Mouse (Mus musculus) small intestine, adult 2 months (tissue): ENCODE measurements around the gene Sh2d1b1. TPM values are rescaled to one million over a fixed set of nuclear protein-coding genes. Genes with fewer than 3 reads are reported as not detected.

Experiments used
- H3K27ac ChIP-seq: fragments of 200-500 bp; 2 replicates; pipeline ENCODE4 v1.5.1; 2012; ENCODE audit warnings: low read depth, low read length, control low read depth, inconsistent platforms; ENCODE audit not compliant: insufficient read depth
- H3K27me3 ChIP-seq: fragments of 200-500 bp; 2 replicates; pipeline ENCODE4 v1.6.1; 2012; ENCODE audit warnings: mild to moderate bottlenecking, moderate library complexity, low read length, inconsistent platforms; ENCODE audit not compliant: control insufficient read depth, insufficient read depth
- H3K36me3 ChIP-seq: fragments of 200-500 bp; 2 replicates; pipeline ENCODE4 v1.6.1; 2012; ENCODE audit warnings: mild to moderate bottlenecking, low read length, control low read depth, inconsistent platforms; ENCODE audit not compliant: control insufficient read depth, insufficient read depth
- H3K4me1 ChIP-seq: fragments of 200-500 bp; 2 replicates; pipeline ENCODE4 v1.6.1; 2012; ENCODE audit warnings: low read length, inconsistent platforms, mixed read lengths; ENCODE audit not compliant: control insufficient read depth, insufficient read depth, insufficient read length
- H3K4me3 ChIP-seq: fragments of 200-500 bp; 2 replicates; pipeline ENCODE4 v1.5.1; 2012; ENCODE audit warnings: low read depth, mild to moderate bottlenecking, control low read depth, inconsistent platforms, low read length, moderate library complexity
- CTCF ChIP-seq: fragments of 200-500 bp; IDR thresholded peaks from 2 replicates; pipeline ENCODE4 v1.5.1; 2012; ENCODE audit warnings: low read depth, mild to moderate bottlenecking, control low read depth, inconsistent platforms, low read length, moderate library complexity, mixed read lengths; ENCODE audit not compliant: insufficient replicate concordance, insufficient read length; ENCODE audit errors: extremely low read depth
- POLR2A ChIP-seq: fragments of 200-500 bp; IDR thresholded peaks from 2 replicates; pipeline ENCODE4 v1.6.1; 2012; ENCODE audit warnings: low read depth, mild to moderate bottlenecking, control low read depth, inconsistent platforms, low read length, moderate library complexity
- WGBS: fragments of 180-500 bp; shearing (Covaris S2); methylation state at CpG from one replicate; pipeline ENCODE4 v1.1.7; 2018; 5-methylcytosine and 5-hydroxymethylcytosine counted together
- polyA plus RNA-seq: library from polyadenylated mRNA; depleted of rRNA; stranded (reverse); fragments of >200 nt; gene quantifications from 2 replicates; pipeline ENCODE4 v1.2.3, GENCODE M21; 2012

Gene Sh2d1b1
- polyA plus RNA-seq, 1 experiment, result 0.60 TPM

DNA sequence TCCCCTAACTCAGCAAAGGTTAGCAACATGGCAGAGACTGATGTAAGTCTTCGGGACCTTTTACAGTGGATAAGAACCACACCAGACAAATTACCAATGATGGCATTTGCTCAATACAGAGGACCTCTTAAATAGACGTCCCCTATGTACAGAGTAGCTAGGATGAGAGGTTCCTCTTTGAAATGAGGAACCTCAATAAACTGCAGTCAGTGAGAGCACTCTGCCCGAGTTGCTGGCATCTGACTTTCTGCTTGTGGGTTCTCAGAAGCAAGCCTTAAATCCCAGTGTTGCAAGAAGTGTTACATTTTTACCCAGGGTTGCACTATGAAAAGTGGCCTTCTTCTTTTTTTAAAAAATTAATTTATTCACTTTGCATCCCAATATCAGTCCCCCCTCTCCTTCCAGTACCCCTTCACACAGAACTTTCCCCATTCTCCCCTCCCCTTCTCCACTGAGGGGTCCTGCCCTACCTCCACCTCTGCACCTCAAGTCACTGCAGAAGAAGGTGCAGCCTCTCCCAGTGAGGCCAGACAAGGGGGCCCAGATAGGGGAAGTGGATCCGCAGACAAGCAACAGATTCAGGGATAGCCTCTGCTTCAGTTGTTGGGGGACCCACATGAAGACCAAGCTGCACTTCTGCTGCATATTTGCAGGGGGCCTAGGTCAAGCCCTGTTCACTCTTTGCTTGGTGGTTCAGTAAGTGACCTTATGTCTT, 5.5 kb downstream of the Sh2d1b1 start:
- TF ChIP-seq POLR2A (no peak), CTCF (no peak)
- no peak overlapping the region for H3K27ac ChIP-seq
- H3K4me1 ChIP-seq, result no peaks in the 10 kb centered on the region
- WGBS, result 54% methylated on average over 4 of the region's 4 CpGs
- H3K36me3 ChIP-seq, result no peaks in the 10 kb centered on the region
- H3K4me3 ChIP-seq, result no peak overlapping the region
- H3K27me3 ChIP-seq, result no peaks in the 10 kb centered on the region

DNA sequence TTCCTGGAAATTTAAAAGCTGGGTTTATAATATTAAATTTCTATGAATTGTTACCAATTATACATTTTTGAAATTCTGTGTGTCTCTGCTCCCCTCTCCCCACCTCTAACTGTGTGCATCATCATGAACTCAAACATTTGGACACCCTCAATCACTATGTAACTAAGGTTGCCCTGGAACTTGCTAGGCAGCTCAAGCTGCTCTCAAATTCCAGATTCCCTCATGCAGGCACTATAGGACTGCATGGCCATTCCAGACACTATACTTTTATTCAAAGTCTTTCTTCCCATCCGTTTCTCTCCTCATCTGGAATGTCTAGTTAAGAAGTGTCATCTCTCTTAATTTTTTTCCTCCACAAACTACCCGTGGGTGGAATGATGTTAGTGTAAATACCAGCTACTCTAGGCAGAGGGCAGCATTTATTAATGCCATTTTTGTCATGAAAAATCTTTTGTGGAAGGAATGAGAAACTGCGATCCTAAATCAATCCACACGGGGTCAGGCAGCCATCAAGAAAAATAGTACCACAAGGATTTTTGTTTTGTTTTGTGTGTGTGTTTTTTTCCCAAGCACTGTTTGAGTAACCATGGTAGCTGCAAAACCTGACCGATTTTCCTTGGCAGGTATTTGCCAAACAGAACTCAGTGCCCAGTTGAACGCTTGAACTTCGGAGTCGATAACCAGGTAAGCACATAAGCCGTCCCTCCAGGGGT, 15.3 kb downstream of the Sh2d1b1 start:
- H3K4me3 ChIP-seq, result no peak overlapping the region
- H3K36me3 ChIP-seq, result no peaks in the 10 kb centered on the region
- H3K4me1 ChIP-seq, result peaks cover 4% of the 10 kb centered on the region; the same call in 1 of the 2 replicates
- no peak for TF ChIP-seq POLR2A
- TF ChIP-seq CTCF, result 0 out of 2 replicates have a peak, but pooled peaks have one; percentile 10
- H3K27me3 ChIP-seq, result no peaks in the 10 kb centered on the region
- WGBS, result 22% methylated on average over 9 of the region's 9 CpGs
- H3K27ac ChIP-seq, result no peak overlapping the region

DNA sequence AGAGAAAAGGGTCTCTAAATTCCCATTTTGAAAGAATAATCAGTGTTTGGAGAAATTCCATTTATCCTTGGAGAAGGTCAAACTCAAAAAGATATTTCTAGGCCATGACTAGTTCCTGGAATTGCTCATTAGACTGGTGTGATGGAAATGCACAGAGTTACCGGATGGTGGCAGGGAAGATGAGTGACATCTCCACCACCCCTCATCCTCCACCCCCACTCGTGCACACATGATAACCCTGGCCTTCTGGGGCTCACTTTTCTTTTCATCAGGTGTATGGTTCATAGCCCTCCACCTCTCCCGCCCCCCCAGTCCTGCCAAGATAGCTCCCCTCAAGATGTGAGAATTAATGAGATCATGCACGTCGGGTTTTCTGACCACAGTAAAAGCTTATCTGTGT, 16.1 kb downstream of the Sh2d1b1 start:
- Histone ChIP-seq H3K36me3 (no peaks in the 10 kb centered on the region), H3K27me3 (no peaks in the 10 kb centered on the region), H3K4me1 (peaks cover 4% of the 10 kb centered on the region; the same call in 1 of the 2 replicates), H3K4me3 (no peak overlapping the region), H3K27ac (no peak overlapping the region)
- WGBS, result 91% methylated on average over 5 of the region's 5 CpGs
- TF ChIP-seq CTCF (no peak), POLR2A (no peak)

DNA sequence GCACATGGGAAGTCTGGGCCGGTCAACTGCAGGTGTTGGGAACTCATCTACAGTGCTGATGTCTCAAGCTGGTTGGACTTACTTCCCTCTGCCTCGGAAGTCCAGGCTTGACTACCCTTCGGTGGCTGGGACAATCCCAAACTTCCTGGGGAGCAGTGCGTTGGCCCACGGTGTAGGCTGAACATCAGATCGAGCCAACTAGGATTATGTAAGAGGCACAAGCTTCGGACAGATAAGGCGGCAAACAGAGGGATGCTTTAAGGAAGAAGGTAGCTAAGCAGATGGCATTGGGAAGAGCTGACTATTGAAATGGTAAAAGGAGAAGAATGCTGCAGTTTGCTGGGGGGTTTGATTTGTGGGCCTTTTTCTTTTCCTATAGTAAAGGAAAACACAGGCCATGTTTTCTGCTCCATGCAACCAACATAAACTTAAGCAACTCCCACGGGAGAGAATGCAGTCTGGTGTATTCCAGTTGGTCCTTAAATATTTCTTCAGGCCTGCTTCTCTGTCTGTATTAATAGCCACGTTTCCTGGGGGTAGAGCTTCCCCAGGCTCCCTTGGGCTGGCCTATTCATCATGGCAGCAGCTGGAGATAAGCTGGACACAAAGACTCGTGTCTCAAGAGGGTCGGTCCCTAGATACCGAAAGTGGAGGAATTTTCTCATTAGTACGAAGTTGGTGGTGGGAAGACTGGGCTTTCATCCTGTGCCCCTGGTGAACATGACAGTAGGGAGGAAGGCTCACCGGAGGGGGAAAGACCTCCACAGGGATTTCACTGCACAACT, 17.9 kb downstream of the Sh2d1b1 start:
- Histone ChIP-seq H3K27ac (no peak overlapping the region), H3K36me3 (no peaks in the 10 kb centered on the region), H3K4me1 (peaks cover 4% of the 10 kb centered on the region; the same call in 1 of the 2 replicates), H3K4me3 (no peak overlapping the region), H3K27me3 (no peaks in the 10 kb centered on the region)
- TF ChIP-seq POLR2A (no peak), CTCF (no peak)
- WGBS, result 81% methylated on average over 15 of the region's 15 CpGs

DNA sequence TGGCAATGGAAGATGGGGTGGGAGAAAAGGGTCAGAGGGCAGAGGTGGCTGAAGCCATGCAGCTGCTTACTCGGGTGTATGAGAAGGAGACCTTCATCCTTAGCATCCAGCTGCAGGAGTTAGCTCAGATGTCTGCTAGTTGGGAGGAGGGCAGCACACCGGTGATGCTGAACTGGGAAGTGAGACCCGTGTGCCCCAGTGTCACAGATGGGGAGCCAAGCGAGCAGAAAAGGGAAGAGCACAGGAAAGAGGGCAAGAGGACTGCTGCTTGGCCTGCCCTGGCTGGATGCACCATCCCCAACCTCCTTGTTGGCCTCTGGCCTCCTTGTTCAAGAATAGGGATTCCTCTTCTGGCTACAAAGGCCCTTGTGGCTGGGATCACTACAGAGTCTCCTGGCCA, 22.4 kb downstream of the Sh2d1b1 start:
- H3K4me3 ChIP-seq, result no peak overlapping the region
- H3K27ac ChIP-seq, result no peak overlapping the region
- TF ChIP-seq CTCF, result no peak
- TF ChIP-seq POLR2A, result no peak
- peaks cover 3% of the 10 kb centered on the region; the same call in 1 of the 2 replicates for H3K4me1 ChIP-seq
- no peaks in the 10 kb centered on the region for H3K36me3 ChIP-seq
- WGBS, result 72% methylated on average over 4 of the region's 4 CpGs
- no peaks in the 10 kb centered on the region for H3K27me3 ChIP-seq

DNA sequence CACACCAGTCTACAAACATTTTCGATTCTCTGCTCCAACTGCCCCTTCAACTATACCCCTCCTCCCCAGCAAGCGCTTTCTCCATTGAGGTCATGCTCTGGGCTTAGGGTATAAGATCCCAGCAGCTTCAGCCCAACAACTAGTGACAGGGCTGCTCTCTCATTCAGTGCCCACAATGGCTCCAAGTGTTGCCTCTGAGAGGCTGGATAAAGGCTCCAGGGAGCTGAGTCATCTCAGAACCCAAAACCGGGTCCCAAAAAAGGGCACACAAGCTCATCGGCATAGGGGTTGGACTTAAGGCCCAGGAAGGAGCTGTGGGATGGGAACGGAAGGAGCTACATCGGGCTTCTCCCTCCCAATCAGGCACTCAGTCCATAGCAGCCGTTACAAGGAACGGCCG, 24.6 kb downstream of the Sh2d1b1 start:
- WGBS, result 91% methylated on average over 9 of the region's 9 CpGs
- Histone ChIP-seq H3K27ac (no peak overlapping the region), H3K4me1 (no peaks in the 10 kb centered on the region)

More for the DNA sequence above, 24.6 kb downstream of the Sh2d1b1 start:
- no peak overlapping the region for H3K4me3 ChIP-seq
- no peaks in the 10 kb centered on the region for H3K27me3 ChIP-seq
- TF ChIP-seq CTCF, result no peak
- no peaks in the 10 kb centered on the region; the same call in 1 of the 2 replicates for H3K36me3 ChIP-seq
